Mouse (Mus musculus): Measurements from ENCODE around the gene Frmd6. TPM values are rescaled to one million over a fixed set of nuclear protein-coding genes. Genes with fewer than 3 reads are reported as not detected.
A peak's percentile ranks its signal among the peaks of the same experiment; 100 is the strongest.

Gene Frmd6
- total RNA-seq, 2 experiments from 2014 or later: 70.4 to 124 TPM

GRCm38 (mm10) chr12:70890874-70891470 is 65.7 kb downstream of the Frmd6 start:
- no peak for DNase-seq (ENCODE audit: low spot score in 2 of 2)

DNA sequence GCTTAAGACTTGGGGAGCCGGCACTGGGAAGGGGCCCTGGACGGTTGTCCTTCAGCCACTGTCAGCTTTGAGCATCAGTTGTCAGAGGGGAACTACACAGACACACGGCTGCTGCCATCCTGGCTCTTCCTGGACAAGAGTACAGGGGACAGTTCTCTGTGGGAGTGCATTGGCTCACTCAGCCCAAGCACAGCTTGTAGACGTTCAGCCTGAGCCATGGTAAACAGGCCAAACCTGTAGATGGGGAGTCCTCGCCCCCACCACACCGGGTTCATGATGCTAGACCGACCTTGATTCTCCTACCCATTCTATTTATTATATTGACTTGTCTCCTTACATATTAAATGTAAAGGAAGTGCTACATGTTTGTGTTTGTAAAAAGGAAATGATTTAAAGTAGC is 70.0 kb downstream of the Frmd6 start:
- DNase-seq (ENCODE audit: low spot score in 2 of 2): no peak

DNA sequence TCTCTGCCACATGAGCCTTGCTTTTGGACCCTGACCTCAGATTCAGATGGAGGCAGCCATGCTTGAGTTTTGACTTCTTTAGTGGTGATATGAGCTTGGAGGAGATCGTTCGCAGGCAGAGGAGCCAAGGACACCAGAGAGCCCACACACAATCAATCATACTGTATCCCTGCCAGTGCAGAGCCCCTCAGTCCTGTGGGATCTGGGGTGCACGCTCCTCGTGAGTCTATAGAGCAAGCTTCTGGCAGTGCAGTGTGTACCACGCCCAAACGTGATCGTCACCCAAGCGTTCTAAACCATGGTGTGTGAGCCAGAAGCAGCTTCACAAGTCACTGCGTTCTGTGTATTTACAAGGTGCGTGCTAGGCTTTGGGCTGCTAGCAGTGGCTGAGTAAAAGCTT is 70.8 kb downstream of the Frmd6 start:
- DNase-seq (ENCODE audit: low spot score in 2 of 2): no peak

DNA sequence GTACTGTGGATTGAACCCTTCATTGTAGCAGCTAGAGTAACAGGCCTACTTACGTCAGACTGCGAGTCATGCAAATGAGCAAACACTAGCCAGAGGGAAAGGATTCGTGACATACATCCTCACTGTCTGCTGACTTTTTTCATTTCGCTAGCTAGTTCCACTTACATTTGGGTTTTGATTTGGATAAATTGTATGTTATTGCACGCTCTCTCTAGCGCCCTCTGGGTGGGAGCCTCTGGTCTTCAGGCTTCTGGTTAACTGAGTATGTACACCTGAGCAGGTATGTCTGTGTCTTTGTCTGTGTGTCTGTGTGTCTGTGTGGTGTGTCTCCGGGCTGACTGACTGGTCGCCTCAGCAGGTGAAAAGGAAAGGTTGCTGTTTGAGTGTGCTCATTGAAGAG is 72.1 kb downstream of the Frmd6 start:
- no peak for DNase-seq (ENCODE audit: low spot score in 2 of 2)

GRCm38 (mm10) chr12:70898450-70898849 is 73.1 kb downstream of the Frmd6 start:
- DNase-seq (ENCODE audit: low spot score in 2 of 2): no peak

GRCm38 (mm10) chr12:70904471-70904870 is 79.2 kb downstream of the Frmd6 start:
- no peak for DNase-seq (ENCODE audit: low spot score in 2 of 2)

GRCm38 (mm10) chr12:70906867-70907266 is 81.6 kb downstream of the Frmd6 start:
- no peak for DNase-seq (ENCODE audit: low spot score in 2 of 2)

DNA sequence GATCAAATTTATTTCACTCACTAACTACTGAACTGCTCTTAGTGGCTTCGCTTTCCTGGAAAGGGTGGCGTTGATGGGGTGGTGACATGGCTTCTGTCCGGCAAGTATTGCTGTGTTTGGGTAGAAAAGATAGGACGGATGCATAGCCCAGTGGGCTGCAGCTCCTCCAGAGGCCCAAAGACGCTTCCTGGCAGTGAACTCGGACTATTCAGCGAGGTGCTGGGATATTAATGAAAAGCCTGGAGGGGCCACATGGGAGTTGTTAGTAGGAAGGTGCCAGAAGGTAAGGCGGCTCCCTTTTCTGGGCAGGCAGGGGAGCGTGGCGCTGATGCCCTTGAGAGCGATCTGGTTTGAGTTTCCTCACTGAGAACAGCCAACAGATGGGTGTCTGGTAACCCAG is 82.3 kb downstream of the Frmd6 start:
- DNase-seq (ENCODE audit: low spot score in 2 of 2): no peak

- no peak for DNase-seq (ENCODE audit: low spot score in 2 of 2)
Measured at GRCm38 (mm10) chr12:70908076-70908475, 82.8 kb downstream of the Frmd6 start.

DNA sequence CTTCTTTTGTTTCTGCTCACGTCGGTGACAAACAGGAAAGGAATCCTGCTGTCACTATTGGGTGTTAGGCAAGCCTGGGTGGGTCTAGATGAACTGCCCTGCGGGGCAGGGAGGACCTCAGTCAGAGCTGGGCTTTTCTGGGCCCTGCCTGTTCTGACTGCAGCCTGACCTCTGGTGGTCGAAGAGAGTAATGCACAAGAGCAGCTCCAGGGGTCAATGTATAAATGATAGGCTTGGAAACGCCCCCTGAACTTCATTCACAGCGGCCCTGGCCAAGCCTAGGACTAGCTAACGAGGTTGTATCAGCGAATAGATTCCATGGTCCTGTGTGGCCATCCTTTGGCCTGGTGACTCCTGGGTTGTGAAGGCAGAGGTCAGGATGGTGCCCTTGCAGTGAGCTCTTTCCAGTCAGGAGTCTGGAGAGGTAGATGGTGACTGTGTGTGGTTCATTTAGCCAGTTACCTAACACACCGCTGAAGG is 85.0 kb downstream of the Frmd6 start:
- peak; percentile 75 to 79 for DNase-seq (ENCODE audit: low spot score in 2 of 2)

GRCm38 (mm10) chr12:70911029-70911428 is 85.7 kb downstream of the Frmd6 start:
- DNase-seq (ENCODE audit: low spot score in 2 of 2): peak; percentile 80 to 82

DNA sequence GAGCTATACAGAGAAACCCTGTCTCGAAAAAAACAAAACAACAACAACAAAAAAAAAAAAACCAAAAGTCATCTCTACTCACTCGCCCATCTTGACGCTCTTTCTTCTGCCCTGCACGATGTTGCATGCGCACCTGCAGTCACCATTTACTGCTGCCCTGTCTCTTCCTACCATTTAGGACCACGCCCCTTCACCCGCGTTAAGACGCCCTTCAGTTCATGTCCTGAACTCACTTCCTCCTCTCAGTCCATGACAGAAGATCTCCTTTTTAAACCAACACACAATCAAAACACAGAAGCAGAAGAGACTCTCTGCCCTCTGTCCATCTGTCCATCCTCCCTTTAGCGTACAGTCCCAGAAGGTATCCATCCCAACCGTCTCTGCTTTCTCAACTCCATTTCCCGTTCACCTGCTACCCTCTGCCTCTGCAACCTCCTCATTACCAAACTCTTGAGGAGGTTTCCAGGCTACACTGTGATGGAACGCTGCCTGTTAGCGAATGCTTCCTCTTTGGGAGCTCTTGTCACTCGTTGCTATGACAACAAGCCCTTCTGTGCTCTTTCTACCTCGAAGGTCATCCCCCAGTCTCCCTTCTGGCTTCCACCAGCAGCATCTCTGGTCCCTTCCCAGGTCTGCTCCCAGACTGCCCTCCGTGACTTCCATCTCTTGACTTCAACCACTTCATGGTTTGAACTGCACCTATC is 86.5 kb downstream of the Frmd6 start:
- DNase-seq (ENCODE audit: low spot score in 2 of 2): no peak

DNA sequence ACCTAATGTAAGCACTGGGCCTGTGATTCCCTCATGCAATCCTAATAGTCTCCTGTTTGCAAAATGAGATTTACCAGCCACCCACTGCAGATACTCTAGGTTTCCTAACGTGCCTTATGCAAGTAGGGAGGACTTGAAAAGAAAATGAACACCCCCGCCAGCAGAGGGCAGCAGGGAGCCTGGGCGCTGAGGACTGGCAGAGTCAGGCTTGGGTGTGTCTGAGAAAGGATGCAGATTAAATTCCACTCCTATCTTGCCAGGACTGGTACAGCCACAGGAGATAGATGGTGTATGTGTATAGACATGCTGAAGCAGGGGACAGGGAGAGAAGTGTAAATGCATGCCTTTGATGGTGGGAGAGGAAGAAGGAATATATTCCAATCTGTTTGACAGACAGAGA is 88.1 kb downstream of the Frmd6 start:
- peak; percentile 75 to 76 for DNase-seq (ENCODE audit: low spot score in 2 of 2)

DNA sequence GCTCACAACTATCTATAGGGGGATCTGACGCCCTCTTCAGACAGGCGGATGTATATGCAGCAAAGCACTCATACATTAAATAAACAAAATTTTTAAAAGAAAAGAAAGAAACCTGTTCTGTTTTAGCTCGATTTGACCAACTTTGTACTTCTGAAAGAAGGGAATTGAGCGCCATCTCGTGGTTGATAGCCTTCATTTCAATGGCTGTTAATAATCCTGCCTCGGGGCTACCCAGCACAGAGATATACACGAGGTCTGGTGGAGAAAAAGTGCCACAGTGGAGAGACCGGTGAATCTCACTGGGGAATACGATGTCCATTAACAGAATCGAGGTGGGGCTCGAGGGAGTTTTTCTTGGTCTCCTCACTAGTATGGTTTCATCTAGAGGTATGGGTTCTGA is 89.1 kb downstream of the Frmd6 start:
- no peak for DNase-seq (ENCODE audit: low spot score in 2 of 2)

DNA sequence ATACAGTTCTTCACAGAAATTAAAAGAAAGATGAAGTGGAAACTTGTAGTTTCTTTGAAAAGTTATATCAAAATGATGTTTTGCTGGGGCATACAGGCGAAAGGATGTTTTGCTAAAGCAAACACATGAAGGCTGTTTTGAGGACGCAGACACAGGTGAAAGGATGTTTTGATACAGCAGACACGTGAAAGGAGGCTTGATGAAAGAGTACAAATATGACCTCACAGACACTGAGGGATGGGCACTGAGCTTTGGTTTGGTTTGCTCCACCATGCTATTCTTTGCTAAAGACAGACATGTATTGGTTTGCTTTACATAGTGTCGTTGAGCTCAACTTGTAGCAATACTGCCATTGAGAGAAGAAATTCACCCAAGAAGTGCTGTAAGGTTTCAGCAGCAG is 104.5 kb downstream of the Frmd6 start:
- no peak for DNase-seq (ENCODE audit: low spot score in 2 of 2)

DNA sequence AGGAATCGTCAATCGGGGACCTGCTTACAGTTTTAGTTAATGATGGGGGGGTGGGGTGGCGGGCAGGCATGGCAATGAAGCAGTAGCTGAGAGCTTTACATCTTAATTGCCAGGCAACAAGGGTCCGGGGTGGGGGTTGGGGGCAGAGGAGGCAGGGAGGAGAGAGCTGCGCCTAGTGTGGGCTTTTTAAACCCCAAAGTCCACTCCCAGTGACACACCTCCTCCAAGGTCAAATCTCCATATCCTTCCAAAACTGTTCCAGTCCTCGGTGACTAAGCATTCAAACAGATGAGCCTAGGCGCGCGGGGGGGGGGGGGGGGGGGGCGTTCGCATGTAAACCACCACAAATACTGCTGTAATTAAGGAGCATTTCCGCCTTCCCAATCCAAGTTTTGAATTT is 111.8 kb downstream of the Frmd6 start:
- no peak for DNase-seq (ENCODE audit: low spot score in 2 of 2)

- DNase-seq (ENCODE audit: low spot score in 2 of 2): peak; percentile 94
Measured at GRCm38 (mm10) chr12:70937571-70938384, 112.5 kb downstream of the Frmd6 start, which contains the start of gene Actr10. Actr10 (plus strand) TSS chr12:70937857.

DNA sequence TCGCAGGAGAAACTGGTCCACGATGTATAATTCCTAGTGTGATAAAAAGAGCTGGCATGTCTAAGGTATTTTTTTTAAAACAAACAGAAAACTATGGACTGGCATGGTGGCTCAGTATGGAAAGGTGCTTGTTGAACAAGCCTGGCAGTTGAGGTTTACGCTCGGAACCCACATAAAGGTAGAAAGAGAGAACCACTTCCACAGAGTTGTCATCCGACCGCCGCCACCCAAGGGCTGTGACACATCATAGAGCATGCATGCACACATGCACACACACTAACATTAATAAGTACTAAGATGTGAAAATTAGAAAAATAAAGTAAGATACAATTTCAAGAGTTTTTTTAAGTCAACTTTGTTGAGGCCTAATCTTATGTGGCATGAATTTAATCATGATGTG is 115.5 kb downstream of the Frmd6 start:
- no peak for DNase-seq (ENCODE audit: low spot score in 2 of 2)

- DNase-seq (ENCODE audit: low spot score in 2 of 2): no peak
Measured at GRCm38 (mm10) chr12:70944181-70944580, 118.9 kb downstream of the Frmd6 start.

DNA sequence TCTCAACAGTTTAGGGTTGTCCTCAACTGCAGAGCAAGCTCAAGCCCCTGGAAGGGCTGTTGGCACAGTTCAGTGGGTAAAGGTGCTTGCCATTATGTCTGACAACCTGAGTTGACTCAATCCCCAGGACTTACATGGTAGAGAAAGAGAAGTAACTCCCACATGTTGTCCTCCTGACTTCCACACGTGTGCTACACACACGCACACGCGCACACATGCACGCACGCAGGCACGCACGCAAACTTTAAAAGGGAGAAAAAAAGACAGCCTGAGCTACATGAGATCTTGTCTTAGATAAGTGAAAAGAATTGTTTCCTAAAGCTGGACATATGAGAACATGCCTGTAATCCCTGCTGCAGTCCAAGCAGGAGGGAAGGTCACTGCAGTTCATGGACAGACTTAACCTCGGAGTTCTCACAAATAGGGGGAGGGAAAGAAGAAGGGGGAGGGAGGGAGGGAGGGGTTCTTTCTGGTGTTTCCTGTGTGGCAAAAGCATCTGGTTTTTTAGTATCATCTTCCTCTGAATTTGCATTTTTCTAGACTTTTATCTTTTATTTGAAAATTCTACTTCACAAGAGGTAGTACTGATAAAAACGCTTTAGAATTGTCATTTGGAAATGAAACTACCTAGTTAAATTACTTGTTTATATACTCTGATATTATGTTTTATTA is 121.4 kb downstream of the Frmd6 start:
- no peak for DNase-seq (ENCODE audit: low spot score in 2 of 2)

Data from adrenal gland, adult 18-20 months (tissue).